Mouse (Mus musculus) E14TG2a.4 (cell line): ENCODE results near the gene Tars2.

Experiments
- H3K27me3 ChIP-seq: 2 replicates; pipeline ENCODE4 v1.6.1; 2014; ENCODE audit warnings: low read length, control low read depth; ENCODE audit not compliant: insufficient read depth
- H3K36me3 ChIP-seq: 2 replicates; pipeline ENCODE4 v1.6.1; 2014; ENCODE audit warnings: low read length, control low read depth; ENCODE audit not compliant: insufficient read depth
- H3K4me1 ChIP-seq: replicated peaks from 2 replicates; pipeline ENCODE4 v1.6.1; 2014; ENCODE audit warnings: low read depth, low read length, control low read depth
- H3K4me3 ChIP-seq: replicated peaks from 2 replicates; pipeline ENCODE4 v1.5.1; 2014; ENCODE audit warnings: mild to moderate bottlenecking, low read length
- H3K9me3 ChIP-seq: 2 replicates; pipeline ENCODE4 v1.6.1; 2014; ENCODE audit warnings: low read length, control low read depth
- CTCF ChIP-seq: conservative IDR thresholded peaks from 2 replicates; pipeline ENCODE4 v1.5.1; 2014; ENCODE audit warnings: low read length
- NANOG ChIP-seq: IDR thresholded peaks from 2 replicates; pipeline ENCODE4 v1.6.1; 2014; ENCODE audit warnings: borderline replicate concordance, low read length, mixed read lengths
- POU5F1 ChIP-seq: IDR thresholded peaks from 2 replicates; pipeline ENCODE4 v1.6.1; 2014; ENCODE audit warnings: low read length, borderline replicate concordance

Tars2 gene

GRCm38 (mm10) chr3:95771985-95772384 is 12.0 kb upstream of the Tars2 start:
- Histone ChIP-seq H3K4me1 (no peaks in the 10 kb centered on the region), H3K36me3 (peaks cover 87% of the 10 kb centered on the region), H3K27me3 (no peaks in the 10 kb centered on the region), H3K4me3 (no peak overlapping the region), H3K9me3 (no peaks in the 10 kb centered on the region)
- peak; percentile 46 for TF ChIP-seq CTCF
- TF ChIP-seq POU5F1, result no peak

- Histone ChIP-seq H3K4me1 (peaks cover 41% of the 10 kb centered on the region), H3K36me3 (peaks cover 71% of the 10 kb centered on the region), H3K9me3 (no peaks in the 10 kb centered on the region), H3K4me3 (no peak overlapping the region), H3K27me3 (no peaks in the 10 kb centered on the region)
- TF ChIP-seq CTCF (no peak), POU5F1 (no peak), NANOG (no peak)
These were observed 5.5 kb upstream of the Tars2 start for GRCm38 (mm10) chr3:95765534-95765933.

- Histone ChIP-seq H3K9me3 (no peaks in the 10 kb centered on the region), H3K4me1 (peaks cover 45% of the 10 kb centered on the region), H3K4me3 (peak overlapping the region; percentile 35), H3K27me3 (no peaks in the 10 kb centered on the region), H3K36me3 (peaks cover 57% of the 10 kb centered on the region)
- no peak for TF ChIP-seq POU5F1
These were observed 3.8 kb upstream of the Tars2 start for GRCm38 (mm10) chr3:95763811-95764210.

GRCm38 (mm10) chr3:95762961-95763360 is 3.0 kb upstream of the Tars2 start:
- Histone ChIP-seq H3K9me3 (no peaks in the 10 kb centered on the region), H3K36me3 (peaks cover 49% of the 10 kb centered on the region), H3K27me3 (no peaks in the 10 kb centered on the region), H3K4me1 (peaks cover 53% of the 10 kb centered on the region), H3K4me3 (no peak overlapping the region)
- TF ChIP-seq NANOG, result no peak
- TF ChIP-seq CTCF, result no peak
- no peak for TF ChIP-seq POU5F1

- TF ChIP-seq POU5F1 (no peak), NANOG (no peak), CTCF (no peak)
- peaks cover 57% of the 10 kb centered on the region for H3K4me1 ChIP-seq
- H3K36me3 ChIP-seq, result peaks cover 42% of the 10 kb centered on the region
- H3K9me3 ChIP-seq, result no peaks in the 10 kb centered on the region
- no peak overlapping the region for H3K4me3 ChIP-seq
- no peaks in the 10 kb centered on the region for H3K27me3 ChIP-seq
These were observed 1.8 kb upstream of the Tars2 start for GRCm38 (mm10) chr3:95761771-95762170.

GRCm38 (mm10) chr3:95760656-95761055 is 650 bp upstream of the Tars2 start:
- H3K4me1 ChIP-seq, result peaks cover 58% of the 10 kb centered on the region
- H3K9me3 ChIP-seq, result no peaks in the 10 kb centered on the region
- H3K27me3 ChIP-seq, result no peaks in the 10 kb centered on the region
- peaks cover 31% of the 10 kb centered on the region for H3K36me3 ChIP-seq
- H3K4me3 ChIP-seq, result no peak overlapping the region
- TF ChIP-seq CTCF (no peak), NANOG (no peak), POU5F1 (no peak)

- Histone ChIP-seq H3K36me3 (peaks cover 11% of the 10 kb centered on the region), H3K27me3 (no peaks in the 10 kb centered on the region), H3K9me3 (no peaks in the 10 kb centered on the region), H3K4me1 (peaks cover 51% of the 10 kb centered on the region), H3K4me3 (no peak overlapping the region)
- TF ChIP-seq CTCF, result no peak
- TF ChIP-seq POU5F1, result no peak
- TF ChIP-seq NANOG, result no peak
These were observed 1.4 kb downstream of the Tars2 start for GRCm38 (mm10) chr3:95758467-95759218.

GRCm38 (mm10) chr3:95756808-95757207 is 3.2 kb downstream of the Tars2 start:
- TF ChIP-seq NANOG, result no peak
- no peak for TF ChIP-seq POU5F1
- no peak for TF ChIP-seq CTCF
- Histone ChIP-seq H3K9me3 (no peaks in the 10 kb centered on the region), H3K4me1 (peaks cover 49% of the 10 kb centered on the region), H3K27me3 (no peaks in the 10 kb centered on the region), H3K36me3 (peaks cover 22% of the 10 kb centered on the region), H3K4me3 (no peak overlapping the region)

GRCm38 (mm10) chr3:95754345-95755206 is 5.4 kb downstream of the Tars2 start:
- Histone ChIP-seq H3K27me3 (no peaks in the 10 kb centered on the region), H3K36me3 (peaks cover 40% of the 10 kb centered on the region), H3K4me3 (peak overlapping the region; percentile 99), H3K4me1 (peaks cover 48% of the 10 kb centered on the region), H3K9me3 (no peaks in the 10 kb centered on the region)
- no peak for TF ChIP-seq NANOG
